Mouse (Mus musculus): Measurements from ENCODE around the gene B3gnt6.
"Not testable (repeated sequence)": the region's sequence is repeated elsewhere in the genome, so short reads cannot be mapped to it uniquely, and the experiment has no call there.

The B3gnt6 gene

DNA sequence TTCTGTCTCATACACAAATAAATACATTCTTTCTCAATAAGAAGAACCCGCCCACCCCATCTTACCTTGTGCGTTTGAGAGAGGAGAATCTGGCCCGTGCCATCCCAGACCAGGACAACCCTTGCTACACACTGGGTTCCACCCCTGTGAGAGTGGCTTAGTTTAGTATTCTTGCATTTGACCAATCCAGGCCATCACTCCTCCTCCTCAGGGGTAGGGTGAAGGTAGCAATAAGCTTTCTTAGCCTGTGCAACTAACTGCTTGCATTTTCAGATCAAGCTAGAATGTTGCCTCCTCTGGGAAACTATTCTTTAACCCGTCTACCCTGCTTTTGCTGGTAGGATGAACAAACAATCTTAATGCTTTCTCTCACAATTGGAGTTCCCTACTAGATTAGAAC lies at the start of gene B3gnt6:
B3gnt6 (minus strand) TSS at position 101 of the 400 bp plus-strand sequence.
- DNase-seq (ENCODE audit: low read depth, low spot score), result no peak

DNA sequence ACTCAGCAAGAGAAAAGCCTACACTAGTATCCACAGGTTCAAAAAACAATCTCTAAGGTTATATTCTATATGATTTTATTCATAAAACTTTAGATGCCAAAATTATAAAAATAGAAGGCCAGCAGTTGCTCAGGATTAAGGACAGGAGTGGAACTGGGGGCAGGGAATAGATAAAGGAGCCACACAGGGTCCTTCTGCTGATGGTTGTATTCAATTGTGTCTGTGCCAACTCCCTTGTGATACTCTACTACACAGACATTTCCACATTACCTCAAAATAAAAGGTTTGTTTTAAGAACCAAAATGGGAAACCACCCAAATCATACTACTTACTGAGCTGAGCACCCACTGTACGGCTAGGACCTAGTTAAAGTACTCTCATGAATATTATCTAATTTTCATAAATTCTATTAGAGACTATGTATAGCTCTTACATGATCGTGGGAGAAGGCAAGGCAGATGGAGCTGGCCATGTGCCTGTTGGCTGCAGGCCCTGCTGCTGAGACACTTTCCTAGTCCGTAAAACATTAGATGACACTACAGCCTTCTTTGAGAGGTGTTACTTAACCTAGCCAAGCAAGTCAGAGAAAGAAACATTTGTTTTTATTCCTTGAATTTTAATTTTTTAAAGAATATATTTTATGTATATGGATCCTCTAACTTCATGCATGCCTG lies 37.5 kb upstream of the B3gnt6 start:
- DNase-seq (ENCODE audit: low read depth, low spot score), result peak; percentile 43

DNA sequence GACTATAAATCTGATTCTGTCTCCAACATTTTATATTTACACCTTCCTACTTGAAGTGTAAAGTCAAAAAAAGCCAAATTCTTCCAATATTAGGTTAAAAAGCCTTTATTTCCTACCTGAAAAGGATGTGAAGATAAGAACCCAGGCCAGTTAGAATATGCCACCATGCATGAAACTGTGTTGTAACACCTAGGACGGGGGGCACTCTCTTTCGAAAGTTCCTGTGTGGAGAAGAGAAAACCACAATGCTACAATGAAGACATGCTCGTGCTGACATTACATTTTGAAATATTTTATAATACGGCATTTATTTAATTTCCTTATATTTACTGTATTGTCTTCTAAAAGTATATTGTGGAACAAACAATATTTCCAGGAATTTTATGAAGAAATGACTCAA lies 24.5 kb upstream of the B3gnt6 start:
- DNase-seq (ENCODE audit: low read depth, low spot score), result no peak

DNA sequence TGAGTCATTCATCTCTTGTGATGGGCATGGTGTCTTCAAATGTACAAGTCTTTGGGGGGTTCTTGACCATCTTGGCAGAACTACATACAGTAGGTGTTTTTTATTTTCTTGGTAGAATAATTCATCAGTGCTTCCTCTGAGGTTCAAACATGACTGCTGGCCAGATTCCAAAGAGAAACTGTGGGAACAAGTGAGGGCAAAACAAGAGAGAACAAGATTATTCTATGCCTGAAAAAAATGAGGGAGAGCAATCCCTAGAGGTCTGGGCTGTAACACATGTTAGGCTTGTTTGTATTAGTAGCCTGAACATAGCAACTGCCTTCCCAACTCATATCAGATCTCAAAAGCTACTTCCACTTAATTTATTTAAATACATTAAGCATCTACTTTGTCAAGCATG lies 17.4 kb upstream of the B3gnt6 start:
- no peak for DNase-seq (ENCODE audit: low read depth, low spot score)

DNA sequence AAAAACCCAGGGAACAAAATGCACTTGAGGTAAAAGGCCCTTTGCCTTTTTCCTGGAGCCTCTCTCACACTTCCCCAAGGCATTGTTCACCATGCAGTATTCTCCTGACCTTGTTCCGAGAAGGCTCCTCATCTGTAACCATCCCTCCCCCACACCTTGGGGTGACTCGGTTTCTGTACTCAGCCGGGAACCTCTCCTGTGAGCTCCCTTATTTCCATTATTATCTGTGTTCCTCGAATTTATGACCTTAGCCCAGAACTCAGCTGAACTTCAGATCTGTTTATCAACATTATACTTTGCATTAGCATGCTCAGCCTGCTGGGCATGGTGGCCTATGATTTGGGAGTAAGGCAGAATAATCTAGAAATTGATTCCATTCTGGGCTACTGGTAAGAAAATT lies 3.7 kb upstream of the B3gnt6 start:
- no peak for DNase-seq (ENCODE audit: low read depth, low spot score)

DNA sequence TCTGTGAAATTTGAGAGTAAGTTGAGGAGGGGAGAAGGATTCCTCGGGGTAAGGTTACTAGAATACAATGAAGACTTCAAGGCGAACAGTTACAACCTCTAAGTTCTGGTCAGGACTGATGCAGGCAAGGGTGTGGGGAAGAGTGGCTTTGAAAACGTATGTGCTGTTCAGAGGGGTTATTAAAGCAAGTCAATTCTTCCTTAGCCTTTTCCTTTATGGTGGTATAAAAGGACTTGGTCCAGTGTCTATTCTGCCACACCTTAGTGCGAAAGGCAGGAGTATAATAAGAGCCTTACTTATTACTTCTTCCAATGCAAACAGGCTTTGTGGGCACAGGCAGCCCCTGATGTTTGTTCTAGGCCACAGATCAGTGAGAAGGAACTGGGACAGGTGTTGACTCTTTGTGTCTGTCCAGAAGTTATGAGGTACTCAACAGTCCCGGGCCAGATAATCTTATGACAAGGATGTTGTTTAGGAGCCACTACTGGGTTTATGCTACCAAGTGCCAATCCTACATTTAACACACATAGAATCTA lies 2.3 kb upstream of the B3gnt6 start:
- no peak for DNase-seq (ENCODE audit: low read depth, low spot score)

DNA sequence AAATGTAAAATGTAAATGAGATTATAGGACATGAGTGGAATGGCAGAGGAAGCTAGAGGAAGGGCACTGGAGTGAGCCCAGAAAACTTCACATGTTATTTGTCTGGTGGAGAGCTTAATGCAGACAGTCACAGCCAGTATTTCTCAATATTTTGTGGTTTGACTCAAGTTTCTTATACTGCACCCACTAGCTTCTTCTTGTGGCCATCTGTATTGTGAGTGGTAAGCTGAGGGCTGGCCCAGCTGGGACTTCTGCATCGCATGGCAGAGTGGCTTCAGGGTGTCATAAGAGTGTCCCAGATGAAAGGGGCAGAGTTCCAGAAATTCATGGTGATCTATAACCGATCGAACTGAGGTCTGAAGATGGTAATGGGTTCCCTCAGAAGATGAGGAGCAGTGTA lies 1.1 kb upstream of the B3gnt6 start:
- no peak for DNase-seq (ENCODE audit: low read depth, low spot score)

DNA sequence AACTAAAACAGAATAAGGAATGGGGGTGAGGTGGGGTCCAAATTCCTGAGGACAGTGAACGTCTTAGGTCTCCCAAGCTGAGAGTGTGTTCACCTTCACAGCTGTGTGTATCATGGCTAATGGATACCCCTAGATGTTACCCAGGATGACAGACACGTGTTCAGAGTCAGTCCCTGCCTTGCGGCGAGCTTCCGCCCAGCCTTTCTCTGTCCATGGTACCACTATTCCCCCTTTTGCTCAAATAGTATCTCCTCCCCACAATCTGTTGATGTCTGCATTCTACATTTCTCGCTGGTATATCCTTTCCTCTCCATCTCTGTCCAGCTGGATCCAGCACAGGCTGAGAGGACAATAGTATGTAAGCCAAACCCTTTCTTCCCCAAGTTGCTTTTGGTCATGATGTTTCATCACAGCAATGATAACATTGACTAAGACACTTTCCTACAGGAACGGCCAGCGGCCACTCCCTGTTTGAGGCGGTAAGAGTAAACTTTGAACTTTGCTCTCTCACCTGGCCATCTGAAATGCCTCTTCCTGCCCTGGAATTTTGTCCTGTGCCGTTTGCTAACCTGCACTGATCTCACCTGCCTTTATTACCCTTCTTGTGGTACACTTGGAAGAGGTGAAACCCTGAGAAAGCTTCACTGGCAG lies 4.0 kb downstream of the B3gnt6 start:
- no peak for DNase-seq (ENCODE audit: low read depth, low spot score)

DNA sequence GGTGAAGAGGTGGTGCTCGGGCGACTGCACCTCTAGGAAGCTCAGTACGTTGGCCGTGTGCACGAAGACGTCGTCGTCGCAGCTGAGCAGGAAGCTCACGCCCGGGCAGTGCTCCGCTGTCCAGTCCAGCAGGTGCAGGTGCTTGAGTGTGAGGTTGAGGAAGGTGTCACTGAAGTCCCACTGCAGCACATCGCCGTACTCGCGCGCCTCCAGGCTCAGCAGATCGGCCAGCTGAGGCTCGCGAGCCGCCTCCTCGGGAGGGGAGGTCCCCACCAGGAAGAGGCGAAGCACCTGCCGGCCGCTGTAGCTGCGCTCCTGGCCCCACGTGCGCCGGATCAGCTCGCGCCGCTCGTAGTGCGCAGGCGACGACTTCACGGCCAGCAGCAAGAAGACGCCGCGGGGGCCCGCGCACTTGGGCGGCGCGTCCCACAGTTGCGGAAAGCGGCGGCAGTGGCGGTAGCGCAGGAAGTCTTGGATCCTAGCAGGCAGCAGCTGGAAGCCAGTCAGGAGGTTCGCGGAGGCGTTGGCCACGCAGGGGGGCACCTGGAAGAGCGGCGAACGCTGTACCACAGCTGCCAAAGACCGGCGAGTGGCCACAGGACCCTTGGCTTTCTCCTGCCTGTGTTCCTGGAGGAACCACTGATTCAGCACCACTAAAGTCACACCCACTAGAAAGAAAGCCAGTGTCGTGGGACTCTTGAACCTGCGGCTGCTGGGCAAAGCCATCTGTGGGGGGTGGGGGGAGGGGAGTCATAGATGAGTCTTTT lies 5.1 kb downstream of the B3gnt6 start:
- no peak for DNase-seq (ENCODE audit: low read depth, low spot score)

DNA sequence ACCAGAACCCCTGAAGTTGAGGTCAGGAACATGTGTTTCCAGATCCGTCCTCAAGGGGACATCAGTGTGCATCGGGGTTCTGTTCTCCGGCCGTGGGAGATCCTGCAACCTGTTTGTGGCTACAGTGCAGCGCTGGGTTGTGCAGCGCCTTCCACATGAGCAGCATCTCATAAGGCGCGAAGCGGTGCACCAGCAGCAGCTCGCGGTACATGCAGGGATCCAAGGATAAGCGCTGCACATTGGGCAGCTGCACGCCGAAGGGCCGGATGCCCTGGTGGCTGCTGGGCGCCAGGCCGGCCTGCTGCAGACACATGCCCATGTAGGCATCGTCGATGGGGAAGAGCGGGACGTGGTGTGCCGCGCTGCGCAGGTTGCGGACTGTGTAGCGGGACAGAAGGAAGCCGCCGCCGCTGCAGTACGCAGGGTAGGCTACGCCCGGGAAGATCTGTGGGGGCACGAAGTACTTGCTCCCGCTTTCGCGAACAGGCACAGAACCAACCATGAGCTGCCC lies 5.7 kb downstream of the B3gnt6 start:
- no peak for DNase-seq (ENCODE audit: low read depth, low spot score)

DNA sequence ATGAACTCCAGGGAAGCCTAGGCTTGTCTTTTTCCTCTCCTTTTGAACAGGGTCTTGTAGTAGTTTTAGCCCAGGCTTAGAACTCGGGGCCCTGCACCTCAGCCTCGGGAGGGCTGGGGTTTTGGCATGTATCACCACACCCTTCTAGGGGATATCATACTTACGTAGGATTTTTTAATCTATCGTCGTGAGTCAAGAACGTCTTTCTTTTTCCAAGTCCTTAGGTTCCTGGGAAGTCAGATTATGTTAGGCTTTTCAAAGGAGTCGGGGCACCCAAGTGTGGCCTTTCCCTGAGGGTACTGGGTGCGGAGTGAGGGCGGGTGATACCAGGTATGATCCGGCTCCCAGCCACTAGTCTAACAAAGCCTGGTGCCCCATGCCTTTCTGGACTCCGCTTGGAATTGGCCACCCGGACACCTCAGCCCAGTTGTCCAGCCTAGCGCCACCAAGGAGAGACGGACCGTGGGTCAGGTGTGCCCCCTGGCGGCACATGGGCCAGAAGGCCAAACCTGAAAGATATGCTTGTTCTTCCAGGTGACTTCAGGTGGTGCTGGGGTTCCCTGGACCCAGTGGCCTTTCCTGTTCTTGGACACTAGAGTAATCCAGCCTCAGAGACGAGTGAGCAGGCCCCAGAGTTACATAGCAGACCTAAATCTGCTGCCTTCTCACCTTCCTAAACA lies 7.6 kb downstream of the B3gnt6 start:
- no peak for DNase-seq (ENCODE audit: low read depth, low spot score)

DNA sequence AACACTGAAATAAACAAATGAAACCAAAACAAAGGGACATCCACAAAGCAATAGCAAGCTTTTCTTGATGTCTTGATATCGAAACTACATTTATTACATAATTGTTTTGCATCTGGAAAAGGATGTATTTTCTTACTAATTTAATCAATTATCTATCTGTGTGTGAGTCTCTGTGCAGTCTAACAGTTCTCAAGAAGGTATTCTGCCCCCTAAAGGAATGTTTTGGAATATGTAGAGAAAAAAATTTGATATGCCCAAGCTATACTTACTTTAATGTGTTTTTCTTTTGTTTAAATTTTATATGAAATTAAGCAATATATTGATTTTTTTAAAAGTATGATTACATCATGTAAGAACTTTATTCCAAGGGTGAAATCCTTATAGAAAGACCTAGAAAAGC lies 8.7 kb downstream of the B3gnt6 start:
- no peak for DNase-seq (ENCODE audit: low read depth, low spot score)

DNA sequence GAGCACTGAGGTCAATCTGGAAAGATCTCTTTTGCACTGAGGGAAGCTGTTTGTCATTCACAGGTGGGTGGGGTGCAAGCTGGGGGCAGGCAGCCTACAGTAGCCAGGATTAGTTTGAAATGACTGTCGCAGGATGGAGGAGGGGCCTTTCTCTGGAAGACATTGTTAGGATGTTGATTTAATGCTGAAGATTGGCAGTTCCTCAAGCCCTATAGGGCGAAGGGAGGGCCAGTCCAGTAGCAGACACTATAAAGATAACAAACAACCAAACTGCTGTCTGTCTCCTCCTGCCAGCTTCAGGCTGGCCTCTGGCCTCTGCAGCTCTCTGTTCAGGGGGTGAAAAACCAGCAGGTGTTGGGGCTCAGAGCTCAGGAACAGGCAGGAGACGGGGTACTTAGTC lies 9.5 kb downstream of the B3gnt6 start:
- no peak for DNase-seq (ENCODE audit: low read depth, low spot score)

DNA sequence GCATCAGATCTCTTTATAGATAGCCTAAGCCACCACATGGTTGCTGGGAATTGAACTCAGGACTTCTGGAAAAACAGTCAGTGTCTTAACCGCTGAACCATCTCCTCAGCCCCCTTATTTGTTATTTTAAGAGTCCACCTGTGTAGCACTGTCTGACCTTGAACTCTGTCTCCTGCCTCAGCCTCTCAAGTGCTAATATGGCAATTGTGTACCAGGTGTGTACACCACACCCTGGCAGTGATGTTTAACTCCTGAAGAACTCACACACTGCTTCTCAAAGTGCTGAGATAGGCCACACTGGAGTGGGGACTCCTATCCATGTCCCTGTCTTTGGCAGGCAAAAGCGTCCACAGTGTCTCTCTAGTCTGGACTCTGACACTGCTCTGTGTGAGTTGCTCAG lies 10.6 kb downstream of the B3gnt6 start:
- DNase-seq (ENCODE audit: low read depth, low spot score), result no peak

DNA sequence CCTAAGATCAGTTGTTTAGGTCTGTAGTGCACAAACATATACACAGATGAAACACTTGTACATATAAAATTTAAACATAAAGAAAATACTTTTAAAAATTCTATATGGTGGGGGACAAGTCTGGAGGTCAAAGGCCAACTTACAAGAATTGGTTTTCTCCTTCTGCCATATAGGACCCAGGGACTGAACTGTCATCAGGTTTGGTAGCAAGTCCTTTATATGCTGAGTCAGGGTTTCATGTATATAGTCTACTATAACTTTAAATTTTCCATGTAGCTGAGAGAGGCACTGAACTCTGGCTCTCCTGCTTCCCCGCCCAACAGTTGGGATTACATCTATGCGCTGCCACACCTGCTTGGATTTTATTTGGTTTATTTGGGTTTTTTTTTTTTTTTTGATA lies 11.0 kb downstream of the B3gnt6 start:
- no peak for DNase-seq (ENCODE audit: low read depth, low spot score)

DNA sequence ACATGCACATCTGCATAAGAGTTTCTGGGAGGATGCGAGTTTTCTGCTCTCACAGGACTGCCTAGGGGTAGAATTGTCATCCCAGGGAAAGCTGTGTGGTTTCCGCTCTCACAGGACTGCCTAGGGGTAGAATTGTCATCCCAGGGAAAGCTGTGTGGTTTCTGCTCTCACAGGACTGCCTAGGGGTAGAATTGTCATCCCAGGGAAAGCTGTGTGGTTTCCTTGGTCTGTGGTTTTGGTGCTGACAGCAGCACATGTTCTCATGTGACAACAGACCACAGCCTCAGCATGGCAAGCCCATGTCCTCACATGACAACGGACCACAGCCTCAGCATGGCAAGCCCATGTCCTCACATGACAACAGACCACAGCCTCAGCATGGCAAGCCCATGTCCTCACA lies 11.9 kb downstream of the B3gnt6 start:
- DNase-seq (ENCODE audit: low read depth, low spot score), result not testable (repeated sequence)

DNA sequence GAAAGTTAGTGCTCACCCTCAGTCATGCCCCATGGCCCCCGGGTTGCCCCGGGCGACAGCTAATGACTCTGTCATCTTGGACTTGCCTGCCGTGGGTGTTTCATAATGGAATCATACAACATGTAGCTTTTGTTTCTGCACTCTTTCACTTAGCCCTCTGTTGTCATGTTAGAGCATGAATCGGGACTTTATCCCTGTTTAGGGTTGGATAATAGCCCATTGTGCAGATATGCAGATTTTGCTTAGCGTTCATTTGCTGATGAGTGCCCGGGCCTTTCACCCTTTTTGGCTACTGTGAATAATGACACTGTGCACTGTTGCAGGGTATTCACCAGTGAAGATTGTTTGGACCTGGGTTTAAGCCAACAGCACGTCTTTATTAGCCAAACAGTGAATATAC lies 12.6 kb downstream of the B3gnt6 start:
- DNase-seq (ENCODE audit: low read depth, low spot score), result peak; percentile 60

DNA sequence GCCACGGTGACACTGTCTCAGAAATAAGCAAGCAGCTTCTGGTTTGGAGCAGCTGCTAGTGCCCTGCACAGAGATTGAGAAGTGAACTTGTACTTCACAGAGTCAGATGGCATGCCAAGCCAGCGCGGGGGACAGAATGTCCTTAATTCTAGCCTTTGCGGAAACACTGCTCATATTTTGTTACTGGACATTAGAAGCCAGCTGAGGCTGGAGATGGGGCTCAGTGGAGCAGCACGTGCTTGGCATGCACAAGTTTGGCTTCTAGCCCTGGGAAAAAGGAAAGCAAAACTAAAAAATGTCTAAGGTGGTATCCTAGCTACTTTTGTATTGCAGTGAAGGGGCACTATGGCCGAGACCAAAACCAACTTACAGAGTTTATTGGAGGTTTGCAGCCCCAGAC lies 14.0 kb downstream of the B3gnt6 start:
- no peak for DNase-seq (ENCODE audit: low read depth, low spot score)

DNA sequence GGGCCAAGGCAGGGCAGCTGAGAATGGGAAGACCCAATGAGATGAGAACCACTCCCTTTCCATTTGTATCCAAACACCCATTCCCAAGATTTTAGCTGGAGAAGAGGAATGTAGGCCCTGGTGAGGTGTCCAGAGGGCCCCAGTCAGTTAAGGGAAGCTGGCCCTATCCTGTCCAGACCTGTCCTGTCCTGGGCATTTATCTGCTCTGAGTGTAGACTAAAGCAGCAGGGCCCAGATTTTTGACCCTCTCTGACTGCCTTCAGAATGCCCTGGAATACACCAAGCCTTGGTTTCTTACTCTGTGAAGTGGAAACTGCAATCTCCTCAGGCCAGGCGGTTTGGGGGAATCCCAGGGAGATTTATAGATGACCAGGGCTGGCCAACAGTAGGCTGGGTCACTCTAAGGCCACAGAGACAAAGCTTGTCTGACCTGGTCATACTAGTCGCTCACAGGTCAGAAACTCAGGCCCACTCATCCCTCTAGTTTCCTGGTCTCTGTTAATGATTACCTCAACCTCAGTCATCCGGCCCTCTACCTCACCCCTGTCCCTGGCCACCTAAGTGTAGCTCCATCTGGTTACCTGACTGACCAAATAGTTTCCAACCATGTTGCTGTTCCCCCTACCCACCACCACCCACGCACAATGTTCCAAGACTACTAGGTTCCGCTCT lies 20.6 kb downstream of the B3gnt6 start:
- DNase-seq (ENCODE audit: low read depth, low spot score), result no peak

DNA sequence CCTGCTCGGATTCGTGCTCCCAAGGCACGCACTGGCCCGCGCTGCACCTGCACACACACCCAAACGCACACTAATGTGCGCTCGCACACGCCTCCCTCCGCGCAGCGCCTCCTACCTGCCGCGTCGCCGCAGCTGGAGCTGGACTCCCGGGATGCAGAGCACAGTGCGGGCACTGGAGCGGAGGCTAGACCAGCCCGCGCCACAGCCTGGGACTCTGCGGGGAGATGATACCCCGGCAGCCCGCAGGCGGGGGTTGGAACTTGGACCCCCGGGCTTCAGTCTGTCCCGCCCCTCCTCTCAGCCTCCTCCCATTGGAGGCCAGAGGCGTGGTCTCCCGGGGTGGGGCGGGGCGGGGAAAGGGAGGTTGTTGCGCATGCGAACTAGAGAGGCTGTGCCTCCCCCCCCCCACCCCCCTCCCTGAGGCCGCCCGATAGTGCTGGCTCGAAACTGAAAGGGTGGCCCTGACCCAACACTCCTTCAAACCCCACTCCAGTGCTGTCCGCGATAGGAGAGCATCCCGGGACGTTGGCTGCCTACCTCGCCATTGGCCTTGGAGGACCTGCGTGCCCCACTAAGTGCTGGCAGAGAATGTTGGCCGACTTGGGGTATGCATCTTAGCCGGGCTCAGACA lies 21.2 kb downstream of the B3gnt6 start, which contains the start of gene Capn5:
Capn5 (minus strand) TSS at position 346 of the 631 bp plus-strand sequence.
- DNase-seq (ENCODE audit: low read depth, low spot score), result peak; percentile 52

DNA sequence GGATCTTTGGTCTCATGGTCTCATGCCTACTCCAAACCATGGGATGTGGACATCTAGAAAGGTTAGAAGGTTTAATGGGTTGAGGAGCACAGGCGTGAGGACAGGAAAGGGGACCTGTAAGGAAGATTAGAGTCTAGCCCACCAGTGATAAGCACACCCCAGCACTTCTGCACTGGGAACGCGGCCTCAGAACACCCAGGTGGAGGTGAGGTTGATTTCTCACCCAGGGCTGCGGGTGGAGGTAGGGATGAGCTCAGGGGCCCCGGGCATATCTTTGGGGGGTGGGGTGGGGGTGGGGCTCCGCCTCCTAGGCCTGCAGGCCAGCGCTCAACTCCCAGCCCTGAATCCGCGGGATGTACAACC lies 21.7 kb downstream of the B3gnt6 start:
- DNase-seq (ENCODE audit: low read depth, low spot score), result no peak
